Mouse (Mus musculus): ENCODE measurements at regions not wholly inside any gene's neighbourhood (a gene's known extent, or its start where the extent isn't known, plus 50 kb on each side); places are given as distances from the start of the nearest gene placed in this dataset.

GRCm38 (mm10) chr16:13050225-13050892, 59.1 kb upstream of the Ercc4 start:
- H3K9ac ChIP-seq (replicated peaks; ENCODE audit: low read depth, low read length), result no peak overlapping the region
- no peaks in the 10 kb centered on the region for H3K27me3 ChIP-seq (replicated peaks; ENCODE audit: control insufficient read depth, insufficient read depth, low read length)
- H3K27ac ChIP-seq (ENCODE audit: low read length), result no peak overlapping the region
- WGBS, result 63% methylated on average over 8 of the region's 8 CpGs
- no peak overlapping the region for H3K4me2 ChIP-seq (ENCODE audit: low read length)
- no peak overlapping the region for H3K4me3 ChIP-seq (replicated peaks; ENCODE audit: low read length)
- no peak for ATAC-seq
- H3K9me3 ChIP-seq (ENCODE audit: control insufficient read depth, low read length), result no peaks in the 10 kb centered on the region
- no peaks in the 10 kb centered on the region for H3K4me1 ChIP-seq (replicated peaks; ENCODE audit: control insufficient read depth, insufficient read depth, low read length)
- H3K36me3 ChIP-seq (ENCODE audit: control insufficient read depth, insufficient read depth), result no peaks in the 10 kb centered on the region

- Histone ChIP-seq H3K36me3 (ENCODE audit: control insufficient read depth, insufficient read depth) (no peaks in the 10 kb centered on the region), H3K27ac (ENCODE audit: low read length) (no peak overlapping the region), H3K9me3 (ENCODE audit: control insufficient read depth, low read length) (no peaks in the 10 kb centered on the region), H3K4me3 (replicated peaks; ENCODE audit: low read length) (no peak overlapping the region), H3K27me3 (replicated peaks; ENCODE audit: control insufficient read depth, insufficient read depth, low read length) (no peaks in the 10 kb centered on the region), H3K4me1 (replicated peaks; ENCODE audit: control insufficient read depth, insufficient read depth, low read length) (no peaks in the 10 kb centered on the region), H3K9ac (replicated peaks; ENCODE audit: low read depth, low read length) (no peak overlapping the region), H3K4me2 (ENCODE audit: low read length) (no peak overlapping the region)
- ATAC-seq, result no peak
- 87% methylated on average over 7 of the region's 7 CpGs for WGBS
Observed at GRCm38 (mm10) chr16:13054956-13055355, 54.5 kb upstream of the Ercc4 start.
